Mouse (Mus musculus) A20 (cell line): Measurements from ENCODE around the gene Spats2.
"Not testable (repeated sequence)": the region's sequence is repeated elsewhere in the genome, so short reads cannot be mapped to it uniquely, and the experiment has no call there.

Experiments
- DNase-seq: peaks from one replicate; pipeline ENCODE4 v3.0.0-alpha.2; 2011; ENCODE audit warnings: low read depth, low spot score

Gene Spats2

DNA sequence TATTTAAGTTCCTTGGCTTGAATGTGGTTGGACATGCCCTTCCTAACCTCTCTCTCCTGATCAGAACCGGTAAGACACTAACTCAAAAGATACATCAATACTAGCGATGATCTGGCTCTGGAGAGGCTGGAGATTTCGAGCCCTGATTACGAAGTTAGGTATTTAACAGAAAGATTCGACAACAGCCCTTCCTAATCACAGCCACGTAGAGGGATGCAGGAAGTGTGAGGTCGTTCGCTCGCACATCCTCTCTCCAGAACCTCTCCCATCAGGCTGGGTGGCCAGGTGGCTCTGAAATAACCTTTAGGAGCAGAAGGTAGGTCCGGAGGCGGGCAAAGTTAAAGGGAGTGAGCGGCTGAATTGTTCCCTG, at the start of gene Spats2:
Gene Spats2, plus strand, starts transcription at position 206 of the 370 bp plus-strand sequence.
- DNase-seq = no peak

DNA sequence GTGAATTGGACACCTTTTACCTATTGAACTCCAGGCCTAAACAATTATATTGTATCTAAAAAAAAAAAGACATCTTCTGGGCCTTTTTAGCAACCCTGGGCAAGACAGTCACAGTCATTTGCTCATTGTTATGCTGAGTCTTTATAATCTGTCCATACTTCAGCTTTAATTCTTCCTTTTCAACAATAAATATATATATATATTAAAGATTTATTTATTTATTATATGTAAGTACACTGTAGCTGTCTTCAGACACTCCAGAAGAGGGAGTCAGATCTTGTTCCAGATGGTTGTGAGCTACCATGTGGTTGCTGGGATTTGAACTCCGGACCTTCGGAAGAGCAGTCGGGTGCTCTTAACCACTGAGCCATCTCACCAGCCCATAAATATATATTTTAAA, 49.7 kb upstream of the Spats2 start:
- DNase-seq = not testable (repeated sequence)

DNA sequence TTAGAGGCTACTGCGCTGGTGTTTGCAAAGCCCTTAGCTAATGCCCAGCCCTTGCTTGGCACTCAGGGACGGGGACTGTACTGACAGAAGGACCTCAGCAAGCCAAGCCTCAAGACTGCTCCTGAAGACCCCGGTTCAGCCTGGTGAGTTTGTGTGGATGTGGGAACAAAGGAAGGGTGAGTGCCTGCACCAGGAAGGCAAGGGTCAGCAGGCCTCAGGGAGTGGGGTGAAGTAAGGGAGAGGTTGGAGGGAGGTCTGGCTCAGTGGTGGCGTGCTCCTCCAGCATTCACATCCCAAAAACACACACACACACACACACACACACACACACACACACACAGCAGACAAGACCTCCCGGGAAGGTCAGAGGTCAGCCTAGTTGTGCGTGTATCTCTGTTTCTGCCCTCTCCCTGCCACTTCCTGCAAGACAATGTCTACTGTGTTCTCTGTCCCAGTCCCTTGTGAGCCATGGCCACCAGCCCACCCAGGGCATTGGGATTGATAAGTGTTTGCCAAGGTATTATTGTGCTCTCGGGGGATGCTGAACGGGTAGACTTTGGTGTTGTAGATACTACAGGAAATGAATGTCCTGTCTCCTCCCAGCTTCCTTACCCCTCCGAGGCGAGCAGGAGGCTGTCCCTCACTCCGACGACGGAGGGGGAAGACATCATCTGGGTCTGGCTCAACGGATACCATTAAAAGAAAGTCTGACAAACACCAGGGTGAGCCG, 47.4 kb upstream of the Spats2 start:
- no peak for DNase-seq

DNA sequence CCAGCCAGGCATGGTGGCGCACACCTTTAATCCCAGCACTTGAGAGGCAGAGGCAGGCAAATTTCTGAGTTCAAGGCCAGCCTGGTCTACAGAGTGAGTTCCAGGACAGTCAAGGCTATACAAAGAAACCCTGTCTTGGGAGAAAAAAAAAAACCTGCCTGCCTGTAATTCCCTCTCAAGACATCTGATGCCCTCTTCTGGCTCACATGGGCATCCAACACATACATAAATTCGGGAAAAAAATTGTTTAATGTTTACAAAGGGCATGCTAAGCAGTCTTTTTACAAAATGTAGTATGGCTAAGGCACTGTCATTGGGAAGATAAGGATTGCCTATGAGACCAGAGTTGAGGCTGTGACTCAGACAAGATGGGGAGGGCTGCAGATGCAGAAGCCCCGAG, 45.9 kb upstream of the Spats2 start:
- no peak for DNase-seq

DNA sequence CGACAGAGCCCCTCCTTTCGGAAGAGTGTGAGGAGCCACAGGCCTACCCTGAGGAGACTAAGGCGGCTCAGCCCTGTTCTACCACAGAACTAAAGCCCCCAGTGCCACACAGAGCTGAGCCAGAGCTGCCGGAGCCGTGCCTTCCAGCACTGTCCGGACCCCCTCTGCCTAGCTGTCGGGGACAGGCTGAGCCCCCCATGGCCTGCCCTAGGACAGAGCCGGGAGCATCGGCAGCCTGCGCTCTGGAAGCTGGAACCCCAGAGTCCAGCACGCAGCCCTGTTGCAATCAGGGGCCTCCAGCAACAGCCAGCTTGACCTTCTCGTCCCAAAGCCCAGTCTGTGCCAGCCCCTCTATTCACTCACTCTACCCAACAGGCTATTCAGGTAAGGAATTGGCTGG, 43.4 kb upstream of the Spats2 start:
- no peak for DNase-seq

DNA sequence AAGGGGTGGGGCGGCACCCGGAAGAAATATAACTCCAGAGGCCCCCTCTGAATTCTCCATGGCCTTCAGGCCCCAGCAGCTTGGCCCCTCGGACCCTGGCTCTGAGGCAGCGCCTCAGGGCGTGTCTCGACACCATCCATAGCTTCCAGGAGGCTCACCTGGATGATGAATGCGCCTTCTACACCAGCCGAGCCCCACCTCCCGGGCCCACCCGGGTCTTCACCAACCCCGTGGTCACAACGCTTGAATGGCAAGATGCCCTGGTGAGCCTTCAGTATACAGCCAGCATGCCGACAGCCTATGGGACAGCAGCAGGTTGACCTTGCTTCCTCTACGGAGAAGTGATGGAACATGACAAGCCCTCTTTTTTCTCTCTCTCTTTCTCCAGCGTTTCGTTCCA, 42.9 kb upstream of the Spats2 start:
- DNase-seq = no peak

DNA sequence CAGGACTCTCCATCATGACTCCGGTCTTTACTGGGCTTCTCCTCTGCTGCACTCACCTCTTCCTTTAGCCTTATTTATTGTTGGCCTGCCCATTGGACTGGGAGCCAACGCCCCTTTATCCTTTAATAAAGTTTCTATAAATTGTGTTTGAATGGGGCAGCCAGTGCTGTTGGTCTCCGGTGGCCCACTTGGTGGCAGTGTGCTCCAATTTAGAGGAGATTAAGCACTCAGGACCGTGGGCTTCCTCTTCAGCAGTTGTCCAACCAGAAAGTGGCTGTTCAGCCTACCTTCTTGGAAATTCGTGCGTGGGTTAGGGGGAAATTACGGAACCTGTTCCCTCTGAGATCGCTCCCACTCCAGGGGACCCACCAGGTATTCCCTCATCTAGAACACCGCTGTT, 42.5 kb upstream of the Spats2 start:
- DNase-seq = peak; percentile 43

DNA sequence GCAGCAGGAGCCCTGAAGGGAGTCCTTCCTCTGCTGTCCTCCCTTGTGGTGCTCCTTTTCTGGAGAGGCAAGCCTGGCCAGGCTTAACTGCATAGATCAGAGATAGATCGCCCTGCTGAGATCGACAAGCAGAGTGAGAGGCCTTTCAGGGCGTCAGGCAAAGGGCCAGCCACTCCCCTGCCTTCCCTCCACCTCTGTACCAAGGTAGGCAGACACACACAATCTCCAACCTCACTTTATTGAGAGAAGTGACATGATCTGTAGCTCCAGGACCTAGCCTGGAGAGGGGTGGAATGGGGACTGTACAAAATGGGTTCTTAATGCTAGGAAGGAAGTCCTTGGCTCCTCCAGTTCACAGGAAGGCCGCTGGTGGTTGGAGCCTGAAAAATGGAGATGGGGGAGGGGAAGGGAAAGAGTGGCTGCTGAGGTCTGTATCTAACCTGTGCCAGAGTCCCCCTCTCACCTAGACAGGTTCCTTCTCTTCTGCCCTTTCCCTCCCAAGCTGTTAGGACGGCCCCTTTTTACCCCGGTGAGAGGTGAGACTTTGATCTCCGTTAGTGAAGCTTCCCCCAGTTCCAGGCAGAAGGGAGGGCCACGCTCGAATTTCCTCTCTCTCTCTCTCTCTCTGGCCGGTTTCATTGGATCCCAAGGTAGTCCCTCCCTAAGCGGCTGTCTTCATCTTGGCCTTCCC, 41.7 kb upstream of the Spats2 start:
- DNase-seq = no peak

DNA sequence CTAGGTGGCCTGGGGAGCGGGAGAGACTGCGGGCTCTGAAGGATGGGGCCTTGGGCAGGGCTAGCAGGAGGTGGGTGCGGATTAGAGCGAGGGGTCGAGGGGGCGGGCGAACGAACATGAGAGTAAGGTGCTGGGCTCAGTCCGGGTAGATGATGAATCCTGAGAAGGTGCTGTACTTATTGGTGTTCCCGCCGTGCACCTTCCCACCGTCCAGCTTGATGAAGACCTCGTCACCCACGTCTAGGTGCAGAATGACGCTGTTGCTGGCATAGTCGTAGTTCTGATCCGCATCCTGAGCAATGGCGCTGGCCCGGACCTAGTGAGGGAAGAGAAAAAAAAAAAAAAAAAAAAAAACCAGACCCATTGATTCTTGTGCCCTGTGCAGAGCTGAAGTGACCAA, 41.1 kb upstream of the Spats2 start:
- DNase-seq = no peak

DNA sequence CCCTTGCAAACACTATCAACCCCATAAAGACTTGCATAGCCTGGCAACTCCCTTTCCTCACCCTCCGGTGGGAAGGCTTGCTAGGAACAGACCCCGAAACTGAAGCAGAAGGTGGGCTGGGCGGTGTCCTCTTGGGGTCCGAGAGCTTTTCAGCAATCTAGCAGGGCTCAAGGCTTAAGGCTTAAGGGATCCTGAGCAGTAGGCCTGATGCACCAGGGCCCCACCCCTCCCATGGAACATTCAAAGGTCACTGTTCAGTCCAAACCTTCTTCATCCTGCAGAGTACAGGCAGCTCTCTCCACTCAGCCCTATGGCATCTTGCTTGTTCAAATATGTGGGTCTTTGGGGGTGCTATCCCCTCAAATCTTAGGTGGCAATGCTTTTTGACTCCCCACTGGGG, 39.7 kb upstream of the Spats2 start:
- no peak for DNase-seq

DNA sequence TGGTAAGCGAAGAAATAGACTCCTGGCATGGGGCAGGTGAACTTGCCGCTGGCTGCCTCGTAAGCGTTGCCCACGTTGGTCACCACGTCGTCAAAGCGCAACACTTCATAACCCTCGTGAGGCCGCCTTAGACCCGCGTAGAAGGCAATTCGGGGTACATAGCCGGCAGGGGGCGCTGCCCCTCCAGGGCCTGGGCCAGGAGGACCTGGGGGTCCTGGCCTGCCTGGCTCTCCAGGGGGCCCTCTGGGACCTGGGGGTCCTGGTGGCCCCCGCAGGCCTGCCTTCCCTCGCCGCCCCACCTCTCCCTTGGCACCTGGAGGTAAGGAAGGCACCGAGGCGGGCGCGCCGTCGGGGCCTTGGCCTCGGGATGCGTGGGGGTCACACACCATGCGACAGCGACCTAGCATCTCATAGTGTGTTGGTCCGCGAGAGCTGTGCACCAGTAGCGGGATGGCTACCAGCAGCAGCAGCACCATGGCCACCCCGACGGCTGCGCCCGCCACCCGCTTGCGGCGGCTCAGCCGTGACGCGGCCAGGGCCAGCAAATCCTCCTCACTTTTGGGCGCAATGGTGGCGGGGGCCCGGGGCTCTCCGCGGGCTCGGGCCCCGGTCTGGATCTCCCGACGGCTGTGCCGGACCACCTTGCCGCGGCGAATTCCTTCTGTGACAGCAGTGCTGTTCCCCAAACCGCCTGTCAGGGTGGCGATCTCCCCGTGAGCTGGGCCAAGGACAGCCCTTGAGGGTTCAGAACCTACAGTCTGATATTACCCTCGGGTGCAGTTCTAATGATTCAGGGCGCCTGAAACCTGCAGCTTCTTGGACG, 38.3 kb upstream of the Spats2 start, which contains the start of gene C1ql4:
Gene C1ql4, minus strand, starts transcription at position 565 of the 823 bp plus-strand sequence.
- no peak for DNase-seq

DNA sequence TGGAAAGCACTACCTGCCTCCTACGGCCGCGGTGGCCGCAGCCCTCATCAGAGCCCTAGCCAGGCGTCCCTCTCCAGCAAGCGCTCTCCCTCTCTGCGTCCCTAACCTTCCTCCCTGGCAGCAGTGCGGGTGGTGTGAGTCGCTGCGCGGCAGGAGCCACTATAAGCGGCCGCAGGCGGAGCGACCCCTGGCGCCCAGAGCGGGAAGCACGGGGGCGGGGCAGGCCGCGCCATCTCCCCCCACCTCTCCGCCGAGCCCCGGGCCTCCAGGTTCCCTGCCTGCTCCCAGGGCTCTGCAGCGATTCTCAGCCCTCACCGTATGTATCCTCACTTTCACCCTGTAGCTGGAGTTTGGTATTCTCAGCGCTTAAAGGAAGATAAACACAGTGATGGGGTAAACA, 37.4 kb upstream of the Spats2 start:
- peak; percentile 61 for DNase-seq

DNA sequence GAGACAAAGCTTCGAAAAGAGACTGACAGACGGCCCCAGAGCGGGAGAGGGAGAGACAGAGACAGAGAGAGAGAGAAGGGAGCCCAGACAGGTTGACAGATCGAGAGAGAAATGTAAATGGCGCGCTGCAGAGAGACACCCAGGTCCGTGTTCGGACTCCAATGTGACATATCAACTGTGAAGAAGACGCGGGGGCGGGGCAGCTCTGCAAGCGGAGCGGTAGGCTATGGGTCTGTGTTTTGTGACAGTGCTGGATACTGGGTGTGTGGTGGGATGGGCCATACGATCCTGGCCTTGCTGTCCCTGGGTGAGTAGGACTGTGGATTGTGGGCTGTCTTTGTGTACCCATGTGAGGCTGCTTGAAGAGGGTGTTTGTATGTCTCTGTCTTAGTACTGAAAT, 36.6 kb upstream of the Spats2 start:
- DNase-seq = no peak

DNA sequence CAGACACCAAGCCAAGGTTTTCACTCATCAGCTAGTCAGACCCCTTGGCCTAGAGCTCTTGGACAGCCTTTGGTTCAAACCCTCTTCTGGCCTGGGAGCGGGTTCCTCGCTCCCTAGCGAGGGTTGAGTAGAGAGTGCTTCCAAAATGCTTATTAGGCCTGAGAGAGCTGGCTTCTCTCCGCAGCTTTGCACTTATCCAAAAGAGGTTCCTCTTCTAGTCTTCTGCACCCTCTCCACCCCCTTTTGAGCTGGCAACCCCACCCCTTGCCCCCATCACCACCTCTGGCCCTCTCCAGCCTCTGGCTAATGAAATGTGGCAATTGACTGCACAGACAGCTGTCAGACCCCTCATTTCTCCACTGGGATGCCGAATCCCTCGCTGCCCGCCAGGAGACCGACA, 32.8 kb upstream of the Spats2 start, which contains the start of gene Dnajc22:
Gene Dnajc22, plus strand, starts transcription at position 301 of the 400 bp plus-strand sequence.
- no peak for DNase-seq

DNA sequence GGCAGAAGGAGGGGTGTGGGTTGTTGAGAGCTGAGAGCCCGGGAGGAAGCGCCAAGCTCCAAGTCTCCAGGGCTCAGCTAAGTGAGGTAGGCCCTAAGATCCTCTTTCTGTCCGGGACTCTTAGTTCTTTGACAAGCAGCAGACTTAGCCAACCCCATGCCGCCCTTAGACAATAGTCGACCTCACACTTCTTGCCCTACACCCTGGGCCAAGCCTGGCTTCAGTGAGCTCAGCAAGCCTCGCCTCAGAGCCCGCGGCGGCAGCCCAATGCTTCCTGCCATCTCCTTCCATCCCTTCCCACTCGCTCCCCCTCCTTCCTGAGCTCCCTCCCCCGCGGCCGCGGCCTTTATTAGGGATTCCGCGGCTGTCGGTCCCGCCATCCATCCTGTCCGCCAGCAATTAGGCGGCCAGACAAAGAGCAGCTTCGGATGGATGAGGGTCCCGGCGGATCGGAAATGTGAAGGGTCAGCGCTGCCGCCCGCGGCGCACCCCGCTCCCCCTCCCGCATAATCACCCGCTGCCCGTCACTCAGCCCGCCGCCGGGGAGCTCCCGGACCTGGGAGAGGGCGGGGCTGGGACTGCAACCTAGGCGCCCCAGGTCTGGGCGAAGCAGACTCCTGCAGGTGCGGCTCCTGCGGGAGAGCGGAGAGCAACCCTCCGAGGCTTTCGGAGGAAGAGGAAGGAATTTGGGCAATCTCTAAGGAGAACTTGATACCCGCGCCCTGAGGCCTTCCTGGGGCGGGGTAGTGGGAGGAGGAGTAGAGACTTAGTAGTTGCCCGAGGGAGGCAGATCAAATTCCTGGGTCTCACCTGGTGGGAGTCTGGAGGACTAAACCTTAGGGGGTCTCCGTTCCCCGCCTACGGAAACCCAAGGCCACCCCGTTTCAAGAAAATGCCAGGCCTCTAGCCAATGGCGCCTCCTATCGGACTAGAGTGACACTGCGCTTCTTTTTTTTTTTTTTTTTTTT, 32.1 kb upstream of the Spats2 start:
- DNase-seq = no peak

DNA sequence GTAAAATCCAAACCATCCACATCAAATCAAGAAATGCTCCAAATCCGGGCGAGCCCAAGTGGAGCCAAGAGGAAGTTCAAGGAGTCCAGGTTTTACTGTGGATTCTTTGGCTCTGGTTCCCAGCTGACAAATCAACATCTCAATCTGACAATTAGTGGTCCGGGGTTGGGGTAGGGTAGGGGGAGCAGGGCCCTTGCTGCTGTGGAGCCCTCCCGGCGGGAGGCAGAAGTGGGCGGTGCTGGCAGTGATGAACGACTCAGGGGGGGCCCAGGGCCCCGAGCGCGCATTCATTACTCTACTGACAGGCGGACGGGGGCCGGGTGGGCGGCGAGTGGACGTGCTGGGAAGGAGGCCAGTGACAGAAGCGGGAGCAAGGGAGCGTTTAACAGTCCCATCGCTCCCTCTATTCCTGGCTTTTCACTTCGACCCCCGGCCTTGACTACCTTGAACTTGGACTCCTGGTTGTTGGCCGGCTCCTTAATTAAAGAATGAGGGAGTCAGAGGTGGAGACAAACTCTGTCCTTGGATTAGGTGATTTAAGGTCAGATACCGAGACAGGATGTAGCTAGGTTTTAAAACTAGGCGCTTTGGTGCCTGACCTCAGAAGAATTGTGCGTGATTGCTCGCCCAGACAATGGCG, 31.0 kb upstream of the Spats2 start:
- no peak for DNase-seq

DNA sequence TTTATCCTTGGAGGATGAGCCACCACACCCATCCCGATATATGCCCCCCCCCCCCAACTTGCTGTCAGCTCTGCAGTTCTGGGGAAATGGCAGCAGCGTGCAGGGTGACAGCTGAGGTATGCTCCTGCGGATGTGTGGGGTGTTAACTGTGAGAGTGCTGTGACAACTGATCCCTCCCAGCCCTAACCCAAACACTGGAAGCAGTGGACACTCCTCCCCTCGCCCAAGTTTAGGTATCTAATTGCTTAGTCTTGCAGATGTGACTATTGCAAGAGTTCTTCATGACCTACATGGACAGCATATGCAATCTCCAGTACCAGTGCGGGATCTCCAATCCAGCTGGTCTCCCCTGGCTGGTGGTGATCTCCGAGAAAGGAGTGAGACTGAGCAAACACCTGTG, 30.4 kb upstream of the Spats2 start:
- no peak for DNase-seq

DNA sequence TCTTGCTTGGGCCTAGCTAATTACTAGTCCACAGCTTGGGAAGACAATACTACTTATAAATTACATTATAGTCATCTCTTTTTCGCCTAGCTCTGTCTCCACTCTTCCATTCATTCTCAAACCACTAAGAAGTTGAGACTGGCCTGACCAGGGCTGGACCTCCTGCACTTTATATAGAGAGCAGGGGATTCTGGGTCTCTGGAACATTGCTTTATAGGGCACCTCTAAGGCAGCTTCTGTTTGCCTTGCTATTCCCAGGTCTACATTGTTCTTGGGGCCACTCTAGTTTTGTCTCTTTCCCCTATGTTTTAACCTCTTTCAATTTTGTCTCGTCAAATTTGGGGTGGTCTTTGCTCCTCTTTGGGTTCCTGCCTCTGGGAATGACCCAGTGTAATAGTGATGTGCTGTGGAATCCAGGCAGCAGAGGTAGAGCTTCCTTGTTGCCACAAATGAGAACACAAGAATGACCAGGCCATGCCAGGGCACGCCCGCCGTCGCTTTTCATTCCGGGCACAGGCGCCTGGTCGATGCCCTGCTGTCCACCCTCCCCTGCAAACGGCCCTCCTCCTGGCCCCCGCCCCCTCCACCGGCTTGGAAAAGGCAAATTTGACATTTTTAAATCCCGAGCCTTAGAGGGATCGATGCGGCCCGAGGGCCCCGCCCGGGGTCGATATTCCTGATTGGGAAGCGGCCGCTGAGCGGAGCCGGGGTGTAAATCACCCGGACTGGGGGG, 29.5 kb upstream of the Spats2 start:
- DNase-seq = no peak

DNA sequence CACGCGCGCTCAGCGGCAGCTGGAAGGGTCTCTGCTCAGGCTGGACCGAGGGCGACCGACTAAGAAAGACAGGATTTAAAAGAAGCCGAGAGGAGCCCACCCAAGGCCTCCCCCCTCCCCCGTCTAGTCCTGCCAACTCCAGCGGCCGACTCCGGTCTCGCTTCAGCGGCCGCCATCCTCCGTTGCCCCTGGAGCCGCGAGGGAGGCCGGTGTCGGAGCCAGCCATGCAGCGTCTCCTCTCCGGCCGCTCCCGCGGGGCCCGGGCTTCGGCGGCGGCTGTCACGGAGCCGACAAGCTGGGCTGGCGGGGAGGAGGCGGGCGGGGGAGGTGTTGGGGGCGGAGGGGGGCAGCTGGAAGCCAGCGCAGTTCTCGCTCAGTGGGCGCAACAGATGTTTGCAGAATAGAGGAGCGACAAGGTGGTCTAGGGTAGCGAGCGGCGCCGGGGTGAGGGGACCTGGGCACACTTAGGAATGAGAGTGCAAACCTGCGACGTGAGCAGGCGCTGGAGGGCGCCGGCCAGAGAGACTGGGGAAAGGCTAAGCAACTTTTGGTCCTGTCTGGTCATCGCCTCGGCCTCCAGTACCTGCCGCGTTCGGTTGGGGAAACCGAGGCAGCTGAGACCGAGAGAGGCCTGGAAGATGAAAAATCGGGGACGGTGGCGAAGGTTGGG, 28.8 kb upstream of the Spats2 start:
- no peak for DNase-seq
